Mouse (Mus musculus) left cerebral cortex, postnatal 10 days (tissue): ENCODE data around the gene Gjc3. TPM values are rescaled to one million over a fixed set of nuclear protein-coding genes. Genes with fewer than 3 reads are reported as not detected.
"Not testable (repeated sequence)": the region's sequence is repeated elsewhere in the genome, so short reads cannot be mapped to it uniquely, and the experiment has no call there.

Experiments used
- DNase-seq, 2 experiments: peaks; one replicate each; pipeline ENCODE4 v3.0.0; 2021 to 2022; ENCODE audit warnings: low spot score in 2 of 2, mixed read lengths in 1 of 2; ENCODE audit errors: extremely low spot score in 1 of 2
- intact Hi-C: fragments of 180-260 bp; cut with DNase I; formaldehyde crosslinking; loops from one replicate; pipeline ENCODE4 v1.15.1; 2025
- total RNA-seq, 2 experiments: library from RNA; stranded (reverse); gene quantifications; 2 replicates each; pipeline ENCODE4 v1.2.3; 2021

The Gjc3 gene
- 1 to 10 TPM; 4.5 to 6.5 TPM for total RNA-seq

DNA sequence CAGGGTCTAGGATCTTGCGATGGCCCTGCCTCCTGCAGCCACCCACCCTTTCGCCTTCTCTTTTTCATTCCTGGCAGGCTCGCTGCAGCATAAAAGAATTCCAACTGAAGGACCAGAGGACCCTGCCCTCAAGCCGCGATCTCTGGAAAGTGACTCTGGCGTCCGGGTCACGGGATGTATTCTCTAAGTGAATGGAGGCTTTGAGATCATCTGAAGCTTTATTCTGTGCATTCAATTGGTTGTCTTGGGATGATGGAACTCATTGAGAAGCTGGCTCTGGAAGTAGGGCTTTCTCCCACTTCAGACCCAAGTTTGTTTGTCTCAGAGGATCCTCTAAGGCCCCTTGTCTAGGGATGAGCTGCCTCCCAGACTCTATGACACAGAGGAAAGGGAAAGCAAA lies at the start of gene Gjc3:
Gjc3 (minus strand) TSS at position 154 of the 400 bp plus-strand sequence.
- DNase-seq: no peak
- intact Hi-C loops: no loop called here

DNA sequence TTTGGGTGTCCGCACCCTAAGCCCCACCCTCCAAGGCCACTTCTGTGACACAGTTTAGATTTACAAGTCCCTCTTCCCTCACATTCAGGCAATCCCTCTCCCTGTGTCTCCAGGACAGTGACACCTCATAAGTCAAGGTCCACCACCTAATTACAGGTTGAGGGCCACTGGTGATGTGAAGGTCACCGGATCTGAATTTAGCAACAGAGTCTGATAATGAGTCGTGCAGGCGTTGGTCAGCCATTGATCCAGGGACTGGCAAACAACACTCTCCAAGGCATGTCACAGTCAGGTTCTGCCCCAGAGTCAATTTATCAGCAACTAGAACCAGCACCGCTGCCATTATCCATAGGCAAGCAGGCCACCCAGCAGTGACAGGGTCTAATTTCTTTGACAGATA lies 49.5 kb upstream of the Gjc3 start:
- DNase-seq: no peak
- intact Hi-C loops: no loop called here

DNA sequence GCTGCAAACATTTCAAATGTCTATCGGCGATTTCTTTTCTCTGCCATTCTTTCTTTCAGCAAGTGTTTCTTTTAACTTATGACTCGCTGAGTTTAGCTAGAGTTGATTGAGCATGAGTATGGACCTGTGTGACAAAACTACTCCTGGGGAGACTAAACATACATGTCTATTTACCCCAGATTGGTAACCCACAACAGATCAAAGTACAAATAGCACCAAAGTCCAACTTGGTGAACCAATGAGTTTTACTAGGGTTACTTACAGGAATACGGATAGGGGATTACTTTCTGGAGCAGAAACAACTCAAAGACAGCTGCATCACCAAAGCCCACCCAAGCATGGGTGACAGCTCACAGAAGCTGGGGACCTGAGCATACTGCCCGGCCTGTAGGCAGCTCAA lies 46.5 kb upstream of the Gjc3 start:
- intact Hi-C loops: no loop called here

DNA sequence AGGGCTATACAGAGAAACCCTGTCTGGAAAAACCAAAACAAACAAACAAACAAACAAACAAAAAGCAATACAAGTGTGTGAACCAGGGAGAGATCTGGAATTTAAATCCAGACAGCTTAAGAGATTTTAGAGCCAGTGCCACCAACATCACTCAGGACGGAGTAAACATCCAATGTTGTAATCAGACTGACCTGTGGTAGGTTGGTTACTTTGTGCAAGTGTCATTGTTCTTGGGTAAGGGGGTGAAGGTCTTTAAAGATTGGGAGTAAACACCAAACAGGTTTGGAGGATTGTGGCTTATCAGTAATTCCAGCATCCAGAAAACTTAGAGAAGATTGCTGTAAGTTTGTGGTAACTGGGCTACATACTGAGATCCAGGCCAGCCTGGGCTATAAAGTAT lies 23.5 kb upstream of the Gjc3 start:
- DNase-seq: no peak
- intact Hi-C loops: no loop called here

More for the DNA sequence above, 46.5 kb upstream of the Gjc3 start:
- DNase-seq: no peak

DNA sequence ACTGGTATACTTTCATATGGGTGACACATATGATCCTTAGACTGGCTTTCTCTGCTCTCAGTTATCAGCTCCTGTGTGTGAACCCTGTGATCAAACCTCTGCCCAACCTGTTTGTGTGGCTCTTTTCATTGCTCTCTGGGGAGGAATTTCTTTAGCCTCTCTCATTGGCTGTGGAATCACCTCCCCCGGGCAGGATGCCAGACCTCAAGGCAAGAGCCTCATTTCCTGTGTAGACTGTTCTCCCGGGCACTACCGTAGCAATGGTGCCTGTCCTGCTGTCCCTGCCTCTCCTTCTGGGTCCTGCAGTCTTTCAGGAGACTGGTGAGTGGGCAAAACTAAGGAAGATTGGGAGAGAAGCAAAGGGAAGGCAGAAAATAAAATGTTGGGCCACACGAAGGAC lies 18.4 kb upstream of the Gjc3 start, which contains the start of gene Azgp1:
Azgp1 (plus strand) TSS at position 221 of the 400 bp plus-strand sequence.
- no peak for DNase-seq
- intact Hi-C loops: no loop called here

DNA sequence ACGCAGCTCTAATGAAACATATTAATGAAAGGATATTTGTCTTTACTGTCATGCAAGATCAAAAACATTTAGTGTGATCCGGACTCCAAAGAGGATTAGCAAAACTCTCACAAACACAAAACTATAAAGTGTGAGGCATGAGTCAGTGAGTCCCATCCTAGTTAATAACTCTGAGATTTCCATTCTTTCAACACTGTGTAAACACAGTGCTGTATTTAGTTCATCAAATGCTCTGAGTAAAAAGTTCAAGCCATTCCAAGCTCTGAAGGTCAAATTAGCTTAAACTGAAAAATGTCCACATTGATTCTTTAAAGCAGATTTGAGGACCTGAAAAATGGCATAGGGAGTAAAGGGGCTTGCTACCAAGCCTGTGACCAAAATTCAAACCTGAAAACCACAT lies 16.2 kb upstream of the Gjc3 start:
- intact Hi-C loops: loop anchor here (5.0 kb wide), 1 partner anchor 92 kb away; no protein-coding TSS in a partner anchor
- no peak for DNase-seq

DNA sequence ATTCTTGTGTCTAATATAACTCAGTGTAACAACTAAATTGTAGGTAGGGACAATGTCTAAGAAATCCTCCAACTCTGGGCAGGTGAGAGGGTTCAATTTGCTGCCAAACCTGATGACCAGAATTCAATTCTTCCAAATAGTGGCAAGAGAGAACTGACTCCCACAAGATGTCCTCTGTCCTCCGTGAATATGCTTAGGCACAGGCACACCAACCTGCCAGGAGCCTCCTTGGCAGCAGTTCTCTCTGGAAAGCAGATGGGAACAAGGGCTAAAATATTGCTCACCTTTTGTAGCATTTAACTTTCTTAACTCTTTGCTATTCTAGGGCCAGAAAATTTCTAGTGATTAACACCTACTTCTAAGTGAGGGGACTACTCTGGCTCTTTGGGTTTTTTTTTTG lies 14.4 kb upstream of the Gjc3 start:
- no peak for DNase-seq
- intact Hi-C loops: loop anchor here (5.0 kb wide), 1 partner anchor 90 kb away; no protein-coding TSS in a partner anchor

DNA sequence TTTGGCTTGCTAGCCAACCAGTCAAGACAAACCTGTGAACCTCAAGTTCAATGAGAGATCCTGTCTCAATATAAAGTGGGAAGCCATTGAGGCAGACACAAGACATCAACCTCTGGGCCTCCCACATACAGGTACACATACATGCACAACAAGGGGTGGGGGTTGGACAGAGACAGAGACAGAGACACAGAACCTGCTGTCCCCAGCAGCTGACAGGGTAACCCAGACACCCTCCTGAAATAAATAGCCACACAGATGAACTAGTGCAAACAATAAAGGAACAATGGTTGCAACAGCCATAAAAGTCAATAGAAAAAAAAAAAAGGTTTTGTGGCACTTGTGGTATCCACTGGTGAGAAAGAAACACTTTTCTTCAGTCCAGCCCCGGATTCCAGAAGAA lies 12.5 kb upstream of the Gjc3 start:
- no peak for DNase-seq
- intact Hi-C loops: loop anchor here (5.0 kb wide), 1 partner anchor 88 kb away; no protein-coding TSS in a partner anchor

DNA sequence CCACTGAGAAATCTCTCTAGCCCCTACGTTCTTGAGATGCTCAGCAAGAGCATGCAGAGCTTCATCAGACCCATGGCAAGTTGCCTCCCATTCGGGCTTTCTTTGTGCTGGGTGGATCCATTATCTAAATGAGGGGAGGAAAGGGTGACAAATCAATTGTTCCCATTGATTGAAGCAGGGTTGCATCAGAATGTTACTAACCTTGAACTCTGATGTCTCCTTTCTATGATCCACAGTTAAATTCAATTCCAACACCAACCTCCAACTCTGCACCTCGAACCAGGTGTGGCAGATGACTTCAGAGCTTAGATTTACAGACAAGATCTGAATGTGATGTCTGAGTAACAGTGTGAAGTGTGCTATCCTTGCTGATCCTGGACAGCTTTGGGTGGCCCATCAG lies 11.8 kb upstream of the Gjc3 start:
- intact Hi-C loops: loop anchor here (5.0 kb wide), 1 partner anchor 87 kb away; no protein-coding TSS in a partner anchor
- DNase-seq: no peak

DNA sequence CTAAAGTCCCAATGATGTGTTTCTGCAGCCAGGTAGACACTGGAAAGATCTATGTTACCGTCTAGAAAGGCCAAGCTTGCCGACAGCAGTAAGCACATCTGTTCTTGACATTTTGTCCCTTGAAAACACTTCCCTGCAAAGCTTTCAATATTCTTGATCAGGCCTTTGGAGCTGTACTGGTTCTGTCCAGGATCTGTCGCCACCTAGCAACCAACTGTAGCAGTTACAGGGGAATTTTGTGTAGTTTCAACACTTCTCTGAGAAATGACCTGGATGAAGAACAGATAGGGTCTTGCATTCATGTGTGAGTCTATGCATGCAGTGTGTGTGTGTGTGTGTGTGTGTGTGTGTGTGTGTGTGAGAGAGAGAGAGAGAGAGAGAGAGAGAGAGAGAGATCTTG lies 10.8 kb upstream of the Gjc3 start:
- intact Hi-C loops: no loop called here
- DNase-seq: no peak

DNA sequence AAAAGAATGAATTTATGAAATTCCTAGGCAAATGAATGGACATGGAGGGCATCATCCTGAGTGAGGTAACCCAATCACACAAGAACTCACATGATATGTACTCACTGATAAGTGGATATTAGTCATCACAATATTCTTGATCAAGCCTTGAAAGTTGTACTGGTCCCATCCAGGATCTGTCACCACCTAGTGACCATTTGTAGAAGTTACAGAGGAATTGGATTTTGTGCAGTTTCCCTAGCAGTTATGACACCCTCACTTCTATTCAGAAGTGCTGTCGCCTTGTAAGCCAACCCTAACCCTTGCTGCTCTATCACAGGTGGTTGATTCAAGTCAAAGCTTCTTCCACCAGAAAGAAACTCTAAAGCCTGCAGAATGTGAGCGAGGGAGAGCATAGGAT lies 10.3 kb upstream of the Gjc3 start:
- DNase-seq: no peak
- intact Hi-C loops: no loop called here

DNA sequence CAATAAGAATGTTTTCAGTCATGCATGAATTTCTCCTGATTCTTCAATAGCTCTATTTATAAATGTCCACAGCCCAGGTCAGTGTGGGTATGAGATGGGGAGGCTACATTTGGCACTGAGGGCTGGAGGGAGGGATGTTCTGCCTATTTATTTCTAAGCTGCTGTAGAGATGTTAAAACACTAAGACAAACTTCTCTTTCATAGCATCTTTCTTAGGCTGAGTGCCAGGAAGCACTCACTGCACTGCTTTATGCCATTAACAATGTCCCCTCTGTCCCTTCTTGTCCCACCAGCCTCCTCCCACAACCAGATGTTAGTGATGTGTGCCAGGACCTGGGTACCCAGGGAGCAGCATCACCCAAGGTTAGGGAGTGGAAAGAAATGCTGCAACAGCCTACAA lies 3.6 kb upstream of the Gjc3 start:
- intact Hi-C loops: no loop called here
- peak; percentile 36 to 38 for DNase-seq

DNA sequence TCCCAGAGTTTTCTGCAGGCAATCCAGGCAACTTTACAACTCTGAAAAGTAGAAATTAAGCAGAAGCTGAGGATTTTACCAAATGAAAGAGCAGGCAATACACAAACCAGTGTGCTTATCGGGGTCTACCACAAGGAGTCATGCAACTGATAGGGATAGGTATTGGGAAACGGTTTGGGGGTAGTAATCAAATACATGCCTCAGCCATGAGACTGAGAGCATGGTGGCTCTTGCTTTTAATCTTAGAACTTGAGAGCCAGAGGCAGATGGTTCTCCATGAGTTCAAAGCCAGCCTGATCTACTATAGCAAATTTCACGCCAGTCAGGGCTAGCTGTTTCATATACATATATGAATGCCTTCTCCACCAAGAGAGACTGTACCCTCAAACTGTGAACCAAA lies 6.5 kb downstream of the Gjc3 start:
- DNase-seq: no peak
- intact Hi-C loops: no loop called here

DNA sequence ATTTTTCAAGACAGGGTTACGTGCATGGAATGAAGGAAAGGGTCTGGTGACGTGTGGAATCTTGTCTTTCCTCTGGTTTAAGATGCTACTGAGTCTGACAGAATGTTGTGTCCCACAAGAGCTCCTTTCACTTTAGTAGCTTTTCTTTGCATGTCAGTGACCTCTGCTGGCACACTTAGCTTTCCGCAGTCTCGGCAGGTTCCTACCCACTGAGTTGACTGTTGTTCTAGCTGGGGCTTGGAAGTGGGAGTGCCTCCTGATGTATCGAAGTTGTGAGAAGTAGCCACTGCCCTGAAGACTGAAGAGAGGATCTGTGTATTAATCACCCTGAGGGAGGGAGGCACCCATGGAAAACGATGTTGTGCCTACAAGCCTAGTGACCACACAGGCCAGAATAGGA lies 11.7 kb downstream of the Gjc3 start:
- intact Hi-C loops: loop anchor here (5.0 kb wide), 2 partner anchors 64 to 159 kb away; no protein-coding TSS in a partner anchor
- peak; percentile 8 to 30 for DNase-seq

DNA sequence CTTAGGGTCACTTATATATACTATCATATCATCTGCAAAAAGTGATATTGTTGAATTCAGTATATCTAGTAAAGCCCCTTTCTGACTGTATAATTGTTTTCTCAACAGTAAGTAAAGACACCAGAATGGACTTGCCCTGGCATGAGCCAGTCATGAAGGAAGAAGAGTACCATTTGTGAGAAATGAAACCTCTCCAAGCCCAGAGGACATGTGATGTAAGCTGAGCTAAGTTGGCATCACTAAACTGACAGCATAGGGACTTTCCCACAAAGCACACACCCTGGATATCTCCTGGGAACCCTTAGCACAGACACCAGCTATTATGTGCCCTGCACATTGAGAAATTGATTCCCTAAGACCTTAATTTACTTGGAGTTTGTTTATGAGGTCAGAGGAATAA lies 15.6 kb downstream of the Gjc3 start:
- intact Hi-C loops: no loop called here

DNA sequence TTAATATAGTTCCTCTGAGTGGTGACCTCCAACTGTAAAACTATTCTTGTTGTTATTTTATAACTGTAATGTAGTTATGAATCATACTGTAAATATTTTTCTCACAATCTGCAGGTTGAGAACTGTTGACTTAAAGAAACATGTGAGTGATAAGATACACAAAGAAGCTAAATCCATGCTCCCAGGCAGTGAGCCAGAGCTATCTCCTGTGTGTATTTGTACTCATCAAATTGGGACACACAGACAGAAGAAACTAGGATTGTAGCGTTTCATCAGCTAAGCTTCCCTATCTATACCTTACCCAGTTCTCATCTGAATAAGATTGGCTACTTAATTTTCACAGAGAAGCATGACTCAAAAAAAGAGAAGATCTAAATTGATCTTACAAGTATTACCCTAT lies 19.8 kb downstream of the Gjc3 start:
- DNase-seq: no peak

More for the DNA sequence above, 15.6 kb downstream of the Gjc3 start:
- no peak for DNase-seq

DNA sequence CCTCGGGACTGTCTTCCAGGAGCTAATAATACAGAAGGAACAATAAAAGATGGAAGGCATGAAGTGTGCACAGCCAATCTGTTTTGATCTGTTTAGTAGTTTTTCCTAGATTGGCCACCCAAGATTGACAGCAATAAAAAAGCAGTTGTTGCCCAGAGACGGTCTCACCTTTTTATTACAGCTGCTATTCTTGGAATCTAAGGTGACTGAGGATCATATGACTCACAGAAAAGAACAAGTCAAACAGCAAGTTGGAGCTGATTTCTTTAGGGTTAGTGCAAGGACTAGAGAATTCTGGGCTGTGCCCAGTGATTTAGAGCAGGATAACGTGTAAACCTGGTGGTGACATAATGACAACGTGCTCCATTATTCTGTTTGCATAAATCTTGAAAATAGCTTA lies 21.9 kb downstream of the Gjc3 start:
- intact Hi-C loops: no loop called here
- DNase-seq: no peak

More for the DNA sequence above, 19.8 kb downstream of the Gjc3 start:
- intact Hi-C loops: no loop called here

DNA sequence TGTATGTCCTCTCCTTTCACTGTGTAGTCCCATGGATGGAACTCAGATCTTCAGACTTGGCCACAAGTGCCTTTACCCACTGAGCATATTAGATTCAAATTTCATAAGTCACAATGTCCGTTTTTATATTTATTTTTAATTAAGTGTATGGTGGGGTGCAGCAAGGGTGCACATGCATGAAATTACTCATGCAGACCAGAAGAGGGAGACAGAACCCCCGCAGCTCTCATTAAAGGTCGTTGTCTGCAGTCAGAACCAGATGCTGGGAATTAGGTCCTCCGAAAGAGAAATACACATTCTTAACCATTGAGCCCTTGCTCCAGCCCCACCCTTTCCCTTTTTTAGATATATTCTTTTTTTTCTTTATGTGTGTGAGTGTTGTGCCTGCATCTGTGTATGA lies 25.7 kb downstream of the Gjc3 start:
- no peak for DNase-seq
- intact Hi-C loops: no loop called here

DNA sequence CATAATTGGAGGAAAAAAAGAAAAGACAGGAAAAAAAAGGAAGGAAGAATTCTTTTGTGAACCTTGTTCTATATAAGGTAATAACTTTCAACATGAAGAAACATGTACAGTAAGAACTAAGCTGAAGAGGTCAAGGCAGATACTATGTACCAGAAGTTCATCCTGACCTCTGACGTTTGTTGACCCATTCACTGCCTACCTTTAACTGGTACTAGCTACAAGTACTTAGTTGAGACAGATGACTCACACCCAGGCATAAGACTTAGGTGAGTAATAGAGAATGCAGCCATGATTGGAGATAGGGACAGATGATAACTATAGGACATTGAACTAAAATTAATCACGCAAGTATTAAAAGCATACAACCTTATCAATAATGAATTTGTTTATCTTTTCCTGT lies 26.4 kb downstream of the Gjc3 start:
- intact Hi-C loops: no loop called here

DNA sequence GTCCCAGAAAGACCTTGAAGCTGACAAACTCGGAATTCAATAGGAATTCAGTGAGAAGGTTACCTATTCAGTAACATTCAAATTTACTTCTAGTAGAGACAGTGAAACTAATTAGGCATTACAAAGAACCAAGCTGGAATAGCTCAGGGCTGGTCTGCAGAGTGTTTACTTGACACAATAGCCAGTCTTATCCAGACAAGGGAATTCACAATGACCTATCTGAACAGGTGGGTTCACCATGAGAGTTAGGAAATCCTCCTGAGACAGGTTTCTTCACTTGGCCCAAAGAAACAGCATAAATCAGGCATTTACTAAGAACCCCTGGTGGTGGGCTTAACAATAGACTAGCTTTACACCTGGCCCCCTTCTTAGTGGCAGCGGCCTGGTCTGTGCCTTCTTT lies 29.0 kb downstream of the Gjc3 start:
- DNase-seq, intact Hi-C loops: not testable (repeated sequence)

More for the DNA sequence above, 26.4 kb downstream of the Gjc3 start:
- no peak for DNase-seq

DNA sequence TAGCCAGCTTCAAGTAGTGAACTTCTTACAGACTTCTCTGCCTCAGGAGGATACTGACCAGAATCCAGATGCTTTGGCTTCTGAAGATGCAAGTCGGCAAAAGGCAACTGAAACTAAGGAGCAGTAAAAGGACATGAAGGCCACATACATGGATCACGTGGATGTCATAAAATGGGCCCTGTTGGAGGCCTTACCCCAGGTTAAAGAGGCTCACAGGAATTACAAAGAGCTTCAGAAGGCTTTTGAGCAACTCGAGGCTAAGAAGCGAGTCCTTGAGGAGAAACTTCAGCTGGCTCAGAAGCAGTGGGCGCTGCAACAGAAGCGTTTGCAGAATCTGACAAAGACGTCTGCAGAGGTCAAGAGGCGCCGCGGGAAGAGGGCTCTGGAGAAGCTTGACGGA lies 34.5 kb downstream of the Gjc3 start:
- DNase-seq: no peak

More for the DNA sequence above, 34.5 kb downstream of the Gjc3 start:
- intact Hi-C loops: no loop called here
